9 mouse cellular contexts compared by ENCODE assay signal in genomic region chr17:8812228-8812865, GRCm38 (mm10).
DNase-seq lines count a peak whose midpoint lies in the region; ATAC-seq and TF ChIP-seq lines count a peak whose summit lies in the region.
"Had no signal": no experiment of that assay in that cellular context is flagged by ENCODE, and none has a peak within 500 bp of the region (broad histone marks: within the 10 kb centered on the region; RNA-seq: fewer than 3 reads in every experiment).

No protein-coding gene starts in this region.

- no peak overlapping the region for H3K4me2 ChIP-seq in forebrain, embryonic 14.5 days (ENCODE audit: low read length)
- no peak overlapping the region for H3K4me2 ChIP-seq in forebrain, embryonic 13.5 days

- H3K36me3 ChIP-seq in forebrain, embryonic 14.5 days (ENCODE audit: control insufficient read depth, insufficient read depth, low read length) = no peaks in the 10 kb centered on the region
- H3K36me3 ChIP-seq in forebrain, embryonic 13.5 days (ENCODE audit: poor library complexity, severe bottlenecking) = no peaks in the 10 kb centered on the region

- TF ChIP-seq CTCF in layer of hippocampus, adult 2 months (conservative IDR thresholded peaks at IDR 0.05) = peak; percentile 41

- H3K9ac ChIP-seq in forebrain, embryonic 14.5 days (ENCODE audit: low read length) = no peak overlapping the region
- no peak overlapping the region for H3K9ac ChIP-seq in forebrain, embryonic 13.5 days

- H3K4me1 ChIP-seq in forebrain, embryonic 14.5 days (ENCODE audit: control insufficient read depth, insufficient read depth, low read length) = peaks cover 16% of the 10 kb centered on the region
- H3K4me1 ChIP-seq in forebrain, embryonic 13.5 days = peaks cover 40% of the 10 kb centered on the region

- H3K9me3 ChIP-seq in forebrain, embryonic 14.5 days (replicated peaks; ENCODE audit: control insufficient read depth, low read length) = no peaks in the 10 kb centered on the region
- no peaks in the 10 kb centered on the region for H3K9me3 ChIP-seq in forebrain, embryonic 13.5 days (replicated peaks)

- no peak overlapping the region for H3K27ac ChIP-seq in forebrain, embryonic 14.5 days (ENCODE audit: low read depth, low read length)
- H3K27ac ChIP-seq in forebrain, embryonic 13.5 days = no peak overlapping the region
- H3K27ac ChIP-seq in layer of hippocampus, adult 2 months = no peak overlapping the region; the same call in 1 of the 2 replicates

- no peaks in the 10 kb centered on the region for H3K27me3 ChIP-seq in forebrain, embryonic 14.5 days (replicated peaks; ENCODE audit: control insufficient read depth, insufficient read depth, low read length)
- no peaks in the 10 kb centered on the region for H3K27me3 ChIP-seq in forebrain, embryonic 13.5 days

- 52% methylated on average over 12 of the region's 12 CpGs for WGBS in forebrain, embryonic 14.5 days
- 56% methylated on average over 12 of the region's 12 CpGs for WGBS in forebrain, embryonic 13.5 days

- ATAC-seq in forebrain, embryonic 14.5 days = peak; percentile 27; the same call in 1 of the 2 replicates
- no peak for ATAC-seq in forebrain, embryonic 13.5 days

- DNase-seq in forebrain, embryonic 14.5 days (ENCODE audit: low spot score) = peak; percentile 69
- DNase-seq in layer of hippocampus, adult 2 months (ENCODE audit: low spot score in 2 of 2) = no peak
- no peak for DNase-seq in layer of hippocampus, postnatal 25 days (ENCODE audit: extremely low spot score in 1 of 2, low spot score in 1 of 2)
- DNase-seq in ZHBTc4 (ENCODE audit: low read depth, low spot score) = peak; percentile 23
- DNase-seq in heart, postnatal 4 days = peak; percentile 44
- no peak for DNase-seq in urinary bladder, postnatal 4 days (ENCODE audit: low spot score in 2 of 2)
- no peak for DNase-seq in testis, postnatal 14 days (ENCODE audit: low spot score)
- DNase-seq: layer of hippocampus, postnatal 36 days had no signal

- no peak overlapping the region for H3K4me3 ChIP-seq in forebrain, embryonic 14.5 days (ENCODE audit: low read depth, low read length)
- H3K4me3 ChIP-seq in forebrain, embryonic 13.5 days = no peak overlapping the region
- H3K4me3 ChIP-seq in layer of hippocampus, adult 2 months = no peak overlapping the region; the same call in 1 of the 2 replicates

Comparison
In these comparisons a context has a peak if more than half of its experiments do, and no peak if none do; other contexts are left out.
1. DNase-seq: peak in forebrain, embryonic 14.5 days (single experiment), ZHBTc4 (single experiment) and heart, postnatal 4 days (single experiment); none in layer of hippocampus, adult 2 months (0 of 2), layer of hippocampus, postnatal 25 days (0 of 2), urinary bladder, postnatal 4 days (0 of 2) and testis, postnatal 14 days (single experiment).